Mouse (Mus musculus) lung, postnatal 0 days (tissue): ENCODE data around the gene Ttc7. TPM values are rescaled to one million over a fixed set of nuclear protein-coding genes. Genes with fewer than 3 reads are reported as not detected.

ENCODE experiments used
- ATAC-seq: fragments of 200-750 bp; cut with Nextera tagmentation; 2 replicates; pipeline ENCODE4 v1.8.0; 2017; ENCODE audit warnings: moderate library complexity
- DNase-seq: peaks from one replicate; pipeline ENCODE4 v3.0.0-alpha.2; 2016; ENCODE audit warnings: low spot score
- H3K27ac ChIP-seq: fragments of 300-500 bp; sonication (generic); 2 replicates; pipeline ENCODE4 v1.5.1; 2014; ENCODE audit warnings: antibody characterized with exemption, mild to moderate bottlenecking, low read length, mixed read lengths
- H3K27me3 ChIP-seq: fragments of 300-500 bp; sonication (generic); replicated peaks from 2 replicates; pipeline ENCODE4 v1.6.1; 2014; ENCODE audit warnings: low read length, mixed read lengths; ENCODE audit not compliant: insufficient read depth
- H3K36me3 ChIP-seq: fragments of 300-500 bp; sonication (generic); 2 replicates; pipeline ENCODE4 v1.6.1; 2014; ENCODE audit warnings: low read length, mixed read lengths; ENCODE audit not compliant: insufficient read depth
- H3K4me1 ChIP-seq: fragments of 300-500 bp; sonication (generic); 2 replicates; pipeline ENCODE4 v1.6.1; 2014; ENCODE audit warnings: antibody characterized with exemption, low read depth, low read length, mixed read lengths; ENCODE audit not compliant: insufficient read depth
- H3K4me2 ChIP-seq: fragments of 300-500 bp; sonication (generic); replicated peaks from 2 replicates; pipeline ENCODE4 v1.6.1; 2014; ENCODE audit warnings: low read depth, mild to moderate bottlenecking, low read length, moderate library complexity, mixed read lengths
- H3K4me3 ChIP-seq: fragments of 300-500 bp; sonication (generic); 2 replicates; pipeline ENCODE4 v1.5.1; 2014; ENCODE audit warnings: low read depth, low read length
- H3K9ac ChIP-seq: fragments of 300-500 bp; sonication (generic); replicated peaks from 2 replicates; pipeline ENCODE4 v1.6.1; 2014; ENCODE audit warnings: low read depth, mild to moderate bottlenecking
- H3K9me3 ChIP-seq: fragments of 300-500 bp; sonication (generic); 2 replicates; pipeline ENCODE4 v1.6.1; 2016; ENCODE audit warnings: low read length, mixed read lengths
- CTCF ChIP-seq: IDR thresholded peaks from 2 replicates; pipeline ENCODE4 v1.5.1; 2016; ENCODE audit warnings: antibody characterized with exemption, mild to moderate bottlenecking
- EP300 ChIP-seq: IDR thresholded peaks from 2 replicates; pipeline ENCODE4 v1.6.1; 2016; ENCODE audit warnings: antibody characterized with exemption, mild to moderate bottlenecking, control low read depth
- WGBS: fragments of 180-500 bp; shearing (Covaris S2); extraction: QIAGEN DNeasy Blood & Tissue Kit; methylation state at CpG from one replicate; pipeline ENCODE4 v1.1.7; 2014; 5-methylcytosine and 5-hydroxymethylcytosine counted together
- polyA plus RNA-seq: library from polyadenylated mRNA; unstranded; fragments of >200 nt; fragmentation: Nextera tagmentation; extraction: Ambion mirVana; gene quantifications from 2 replicates; pipeline ENCODE4 v1.2.1, GENCODE M21; 2015

Gene Ttc7
- polyA plus RNA-seq, 1 experiment from 2014 or later, result 16.4 TPM

GRCm38 (mm10) chr17:87310497-87310896 lies 27.8 kb downstream of the Ttc7 start:
- Histone ChIP-seq H3K4me1 (peaks cover 5% of the 10 kb centered on the region; the same call in 1 of the 2 replicates), H3K4me3 (no peak overlapping the region), H3K9me3 (no peaks in the 10 kb centered on the region), H3K4me2 (no peak overlapping the region), H3K27me3 (no peaks in the 10 kb centered on the region), H3K36me3 (no peaks in the 10 kb centered on the region), H3K9ac (no peak overlapping the region), H3K27ac (no peak overlapping the region)
- WGBS, result 81% methylated on average over 7 of the region's 7 CpGs
- ATAC-seq, result no peak
- no peak for DNase-seq
- TF ChIP-seq CTCF, result no peak
- no peak for TF ChIP-seq EP300

DNA sequence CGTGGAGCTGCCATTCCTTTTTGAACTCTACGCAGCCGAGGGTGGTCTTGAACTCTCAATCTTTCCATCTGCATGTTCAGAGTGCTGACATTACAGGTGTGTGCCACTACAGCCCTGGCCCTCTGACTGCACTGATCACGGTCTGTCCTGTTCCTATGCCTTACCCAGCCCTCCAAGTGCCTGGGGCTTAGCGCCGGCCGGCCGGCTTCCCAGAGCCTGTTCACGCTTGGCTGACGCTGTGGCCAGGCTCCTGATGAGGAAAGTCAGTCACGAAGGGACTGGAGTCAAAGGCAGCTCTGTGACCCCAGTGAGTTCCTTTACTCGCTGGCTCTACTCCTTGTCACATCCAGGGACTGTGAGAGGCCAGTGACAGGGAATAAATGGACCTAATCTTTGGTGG lies 29.7 kb downstream of the Ttc7 start:
- no peaks in the 10 kb centered on the region for H3K36me3 ChIP-seq
- H3K9ac ChIP-seq, result no peak overlapping the region
- H3K27me3 ChIP-seq, result no peaks in the 10 kb centered on the region
- TF ChIP-seq EP300 (no peak), CTCF (no peak)
- H3K4me2 ChIP-seq, result no peak overlapping the region
- ATAC-seq (no peak), DNase-seq (no peak)
- WGBS, result 63% methylated on average over 12 of the region's 12 CpGs
- no peak overlapping the region for H3K4me3 ChIP-seq
- H3K4me1 ChIP-seq, result peaks cover 5% of the 10 kb centered on the region; the same call in 1 of the 2 replicates
- no peaks in the 10 kb centered on the region for H3K9me3 ChIP-seq
- no peak overlapping the region for H3K27ac ChIP-seq

DNA sequence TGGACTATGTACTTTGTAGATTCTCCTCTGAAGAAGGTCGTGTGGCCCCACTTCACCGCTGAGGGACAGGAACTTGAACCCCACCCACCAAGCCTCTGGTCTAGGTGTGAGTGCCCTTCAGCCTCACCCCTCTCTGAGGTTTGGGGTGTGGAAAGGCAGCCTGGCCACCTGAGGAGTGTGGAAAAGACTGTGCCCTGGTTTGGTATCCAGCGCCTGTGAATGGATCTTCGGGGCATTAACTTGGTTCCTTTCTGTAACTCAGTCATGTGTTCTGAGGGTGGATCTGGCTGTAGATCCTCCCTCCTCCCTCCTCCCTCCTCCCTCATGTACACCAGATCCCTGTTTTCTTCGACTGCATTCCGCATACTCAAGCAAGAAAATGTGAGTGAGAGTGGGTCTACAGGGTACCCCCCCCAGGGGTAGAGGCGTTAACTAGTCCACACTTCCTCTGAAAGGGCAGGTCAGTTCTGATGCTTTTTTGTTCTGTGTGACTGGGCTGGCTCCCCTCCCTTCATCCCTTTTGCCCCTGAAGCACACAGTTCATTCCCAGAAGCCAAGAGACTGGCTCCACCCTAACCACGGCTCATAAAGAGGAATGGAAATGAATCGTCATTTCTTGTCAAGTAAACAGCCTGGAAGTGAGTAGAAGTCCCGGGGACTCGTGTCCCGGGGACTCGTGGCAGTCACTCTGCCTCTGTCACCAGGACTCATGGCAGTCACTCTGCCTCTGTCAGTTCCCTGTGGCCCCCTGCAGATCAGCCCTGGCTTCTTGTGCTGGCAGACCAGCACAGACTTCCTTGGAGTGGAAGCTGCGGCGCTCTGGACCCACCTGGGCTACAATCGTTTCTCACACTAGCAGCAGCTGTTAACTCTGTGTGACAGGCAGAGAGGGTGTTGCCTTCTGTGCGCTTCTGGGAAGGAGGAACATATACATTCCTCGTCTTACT lies 30.5 kb downstream of the Ttc7 start:
- Histone ChIP-seq H3K9me3 (no peaks in the 10 kb centered on the region), H3K36me3 (no peaks in the 10 kb centered on the region), H3K27ac (peak overlapping the region; percentile 29; the same call in 1 of the 2 replicates), H3K4me1 (peaks cover 5% of the 10 kb centered on the region; the same call in 1 of the 2 replicates), H3K4me3 (no peak overlapping the region), H3K4me2 (0 out of 2 replicates have a peak overlapping the region, but pooled peaks have one; percentile 14), H3K9ac (no peak overlapping the region), H3K27me3 (no peaks in the 10 kb centered on the region)
- ATAC-seq (peak; percentile 27), DNase-seq (peak; percentile 70)
- WGBS, result 29% methylated on average over 18 of the region's 18 CpGs
- TF ChIP-seq EP300 (no peak), CTCF (no peak)

DNA sequence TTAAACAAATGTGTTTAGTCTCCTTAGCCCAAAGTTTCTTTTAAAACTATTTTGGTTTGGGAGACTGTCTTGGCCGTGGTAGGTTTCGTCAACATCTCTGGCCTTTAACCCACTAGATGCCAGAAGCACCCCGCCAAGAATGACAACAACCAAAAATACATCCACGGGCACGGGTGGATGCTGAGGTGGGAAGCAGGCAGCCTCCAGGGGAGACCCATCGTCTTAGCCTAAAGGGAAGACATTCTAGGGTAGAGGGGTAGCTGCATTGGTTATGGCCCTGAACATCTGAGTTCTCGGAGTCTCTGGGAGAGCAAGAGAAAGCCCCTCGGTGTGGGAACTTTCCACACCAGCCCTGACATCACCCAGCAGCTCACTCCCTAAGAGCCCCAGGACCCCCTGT lies 31.4 kb downstream of the Ttc7 start:
- H3K4me3 ChIP-seq, result no peak overlapping the region
- TF ChIP-seq CTCF (no peak), EP300 (no peak)
- H3K4me2 ChIP-seq, result no peak overlapping the region
- no peaks in the 10 kb centered on the region for H3K9me3 ChIP-seq
- DNase-seq (no peak), ATAC-seq (no peak)
- H3K27ac ChIP-seq, result no peak overlapping the region
- no peaks in the 10 kb centered on the region for H3K36me3 ChIP-seq
- H3K27me3 ChIP-seq, result no peaks in the 10 kb centered on the region
- peaks cover 5% of the 10 kb centered on the region; the same call in 1 of the 2 replicates for H3K4me1 ChIP-seq
- 68% methylated on average over 8 of the region's 8 CpGs for WGBS
- no peak overlapping the region for H3K9ac ChIP-seq

DNA sequence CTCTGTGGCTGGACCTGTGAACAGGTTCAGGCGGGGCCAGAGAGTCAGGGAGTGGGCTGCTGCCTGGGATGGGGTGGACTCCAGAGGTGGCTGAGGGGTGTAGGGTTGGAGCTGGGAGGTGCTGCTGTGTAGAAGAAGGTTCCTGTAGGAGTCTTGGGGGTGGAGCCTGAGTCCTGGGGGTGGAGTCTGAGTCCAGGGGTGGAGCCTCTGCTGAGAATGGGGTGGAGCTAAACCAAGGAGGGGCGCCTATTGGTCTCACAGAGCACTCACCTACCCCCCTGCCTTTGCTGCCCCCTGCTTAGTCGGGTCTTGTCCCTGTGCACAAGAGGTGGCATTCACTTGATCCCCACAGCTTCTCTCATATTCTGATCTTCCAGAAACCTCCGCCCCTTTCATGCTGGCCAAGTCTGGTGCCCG lies 31.9 kb downstream of the Ttc7 start:
- 56% methylated on average over 5 of the region's 5 CpGs for WGBS
- DNase-seq (no peak), ATAC-seq (peak; percentile 31)
- no peak overlapping the region for H3K9ac ChIP-seq
- H3K9me3 ChIP-seq, result no peaks in the 10 kb centered on the region
- no peaks in the 10 kb centered on the region for H3K27me3 ChIP-seq
- no peak for TF ChIP-seq EP300
- H3K36me3 ChIP-seq, result no peaks in the 10 kb centered on the region
- H3K27ac ChIP-seq, result no peak overlapping the region
- H3K4me3 ChIP-seq, result no peak overlapping the region
- H3K4me1 ChIP-seq, result peaks cover 5% of the 10 kb centered on the region; the same call in 1 of the 2 replicates
- no peak overlapping the region for H3K4me2 ChIP-seq

GRCm38 (mm10) chr17:87315021-87315531 lies 32.4 kb downstream of the Ttc7 start:
- H3K9ac ChIP-seq, result no peak overlapping the region
- ATAC-seq (peak; percentile 75), DNase-seq (peak; percentile 90)
- H3K4me2 ChIP-seq, result peak overlapping the region; percentile 19; the same call in 1 of the 2 replicates
- no peaks in the 10 kb centered on the region for H3K9me3 ChIP-seq
- H3K27ac ChIP-seq, result 0 out of 2 replicates have a peak overlapping the region, but pooled peaks have one; percentile 3
- peaks cover 5% of the 10 kb centered on the region; the same call in 1 of the 2 replicates for H3K4me1 ChIP-seq
- TF ChIP-seq CTCF (peak; percentile 97), EP300 (no peak; the same call in 1 of the 2 replicates)
- no peaks in the 10 kb centered on the region for H3K36me3 ChIP-seq
- H3K27me3 ChIP-seq, result no peaks in the 10 kb centered on the region
- no peak overlapping the region for H3K4me3 ChIP-seq
- WGBS, result 9% methylated on average over 9 of the region's 9 CpGs
